Mouse (Mus musculus) lung, adult 18-20 months (tissue): ENCODE measurements around the gene Trp53bp1.

ENCODE experiments used
- DNase-seq, 2 experiments: peaks; one replicate each; pipeline ENCODE4 v3.0.0; 2022; ENCODE audit warnings: mixed read lengths in 2 of 2

Gene Trp53bp1

GRCm38 (mm10) chr2:121271236-121271927 is at the start of gene Trp53bp1:
Gene Trp53bp1, minus strand, starts transcription at chr2:121271407.
- DNase-seq, result peak; percentile 96 to 97

GRCm38 (mm10) chr2:121316278-121316677 is 45.1 kb upstream of the Trp53bp1 start:
- DNase-seq, result no peak

GRCm38 (mm10) chr2:121308997-121309416 is 37.8 kb upstream of the Trp53bp1 start:
- peak; percentile 32 to 38 for DNase-seq

GRCm38 (mm10) chr2:121300036-121300435 is 28.8 kb upstream of the Trp53bp1 start:
- no peak for DNase-seq

GRCm38 (mm10) chr2:121299471-121299870 is 28.3 kb upstream of the Trp53bp1 start:
- no peak for DNase-seq

- no peak for DNase-seq
Observed at GRCm38 (mm10) chr2:121298131-121298530, 26.9 kb upstream of the Trp53bp1 start.

- no peak for DNase-seq
Observed at GRCm38 (mm10) chr2:121297701-121298100, 26.5 kb upstream of the Trp53bp1 start.

- DNase-seq, result no peak
Observed at GRCm38 (mm10) chr2:121296754-121297231, 25.6 kb upstream of the Trp53bp1 start.

GRCm38 (mm10) chr2:121295608-121296571 is 24.7 kb upstream of the Trp53bp1 start:
- no peak for DNase-seq

GRCm38 (mm10) chr2:121294753-121295607 is 23.8 kb upstream of the Trp53bp1 start:
- DNase-seq, result peak in 1 of 2 experiments; percentile 15

- DNase-seq, result peak; percentile 44 to 60
Observed at GRCm38 (mm10) chr2:121294182-121294581, 23.0 kb upstream of the Trp53bp1 start.

GRCm38 (mm10) chr2:121292316-121293013 is 21.3 kb upstream of the Trp53bp1 start:
- DNase-seq, result no peak

GRCm38 (mm10) chr2:121289730-121290540 is 18.7 kb upstream of the Trp53bp1 start:
- no peak for DNase-seq

GRCm38 (mm10) chr2:121288901-121289729 is 17.9 kb upstream of the Trp53bp1 start, which contains the start of gene Map1a:
Gene Map1a, plus strand, starts transcription at chr2:121289600.
- DNase-seq, result peak; percentile 88 to 93

- no peak for DNase-seq
Observed at GRCm38 (mm10) chr2:121287850-121288249, 16.6 kb upstream of the Trp53bp1 start.

- no peak for DNase-seq
Observed at GRCm38 (mm10) chr2:121271928-121272516, 815 bp upstream of the Trp53bp1 start.

GRCm38 (mm10) chr2:121270521-121271235 is 529 bp downstream of the Trp53bp1 start:
- DNase-seq, result no peak

GRCm38 (mm10) chr2:121268446-121268845 is 2.8 kb downstream of the Trp53bp1 start:
- DNase-seq, result no peak

- no peak for DNase-seq
Observed at GRCm38 (mm10) chr2:121249758-121250157, 21.4 kb downstream of the Trp53bp1 start.
